Mouse (Mus musculus) intestine, postnatal 0 days (tissue): ENCODE data around the gene Chmp6. TPM values are rescaled to one million over a fixed set of nuclear protein-coding genes. Genes with fewer than 3 reads are reported as not detected.

ENCODE experiments used
- ATAC-seq: fragments of 200-750 bp; cut with Nextera tagmentation; 2 replicates; pipeline ENCODE4 v1.8.0; 2017; ENCODE audit warnings: mild to moderate bottlenecking, moderate TSS enrichment, moderate library complexity
- H3K27ac ChIP-seq: fragments of 300-500 bp; sonication (generic); 2 replicates; pipeline ENCODE4 v1.5.1; 2014; ENCODE audit warnings: mild to moderate bottlenecking, low read depth, low read length, moderate library complexity
- H3K27me3 ChIP-seq: fragments of 300-500 bp; sonication (generic); replicated peaks from 2 replicates; pipeline ENCODE4 v1.6.1; 2014; ENCODE audit warnings: low read length, mixed read lengths; ENCODE audit not compliant: control insufficient read depth, insufficient read depth
- H3K36me3 ChIP-seq: fragments of 300-500 bp; sonication (generic); 2 replicates; pipeline ENCODE4 v1.6.1; 2014; ENCODE audit warnings: mild to moderate bottlenecking, moderate library complexity; ENCODE audit not compliant: control insufficient read depth, insufficient read depth
- H3K4me1 ChIP-seq: fragments of 300-500 bp; sonication (generic); replicated peaks from 2 replicates; pipeline ENCODE4 v1.6.1; 2014; ENCODE audit warnings: antibody characterized with exemption, low read length, mixed read lengths; ENCODE audit not compliant: control insufficient read depth, insufficient read depth
- H3K4me2 ChIP-seq: fragments of 300-500 bp; sonication (generic); replicated peaks from 2 replicates; pipeline ENCODE4 v1.6.1; 2014; ENCODE audit warnings: low read depth, mild to moderate bottlenecking, moderate library complexity
- H3K4me3 ChIP-seq: fragments of 300-500 bp; sonication (generic); 2 replicates; pipeline ENCODE4 v1.5.1; 2014; ENCODE audit warnings: low read depth, low read length
- H3K9ac ChIP-seq: fragments of 300-500 bp; sonication (generic); 2 replicates; pipeline ENCODE4 v1.6.1; 2014; ENCODE audit warnings: mild to moderate bottlenecking, low read depth, low read length
- H3K9me3 ChIP-seq: fragments of 300-500 bp; sonication (generic); 2 replicates; pipeline ENCODE4 v1.6.1; 2016; ENCODE audit warnings: mixed run types; ENCODE audit not compliant: control insufficient read depth
- CTCF ChIP-seq: sonication (generic); IDR thresholded peaks from 2 replicates; pipeline ENCODE4 v1.5.1; 2016; ENCODE audit warnings: low read depth, mild to moderate bottlenecking, control low read depth, antibody characterized with exemption, moderate library complexity
- WGBS: fragments of 180-500 bp; shearing (Covaris S2); extraction: QIAGEN DNeasy Blood & Tissue Kit; methylation state at CpG from one replicate; pipeline ENCODE4 v1.1.7; 2014; 5-methylcytosine and 5-hydroxymethylcytosine counted together
- polyA plus RNA-seq: library from polyadenylated mRNA; unstranded; fragments of >200 nt; fragmentation: Nextera tagmentation; extraction: Ambion mirVana; gene quantifications from 2 replicates; pipeline ENCODE4 v1.2.1, GENCODE M21; 2015

Gene Chmp6
- polyA plus RNA-seq, 1 experiment from 2014 or later, result 121 TPM

GRCm38 (mm10) chr11:119947897-119948296 is 34.7 kb downstream of the Chmp6 start:
- Histone ChIP-seq H3K9me3 (no peaks in the 10 kb centered on the region), H3K9ac (no peak overlapping the region), H3K36me3 (no peaks in the 10 kb centered on the region), H3K27ac (no peak overlapping the region), H3K4me1 (peaks cover 16% of the 10 kb centered on the region), H3K4me2 (no peak overlapping the region), H3K4me3 (no peak overlapping the region), H3K27me3 (no peaks in the 10 kb centered on the region)
- ATAC-seq, result no peak
- peak; percentile 63 for TF ChIP-seq CTCF
- 46% methylated on average over 2 of the region's 2 CpGs for WGBS

DNA sequence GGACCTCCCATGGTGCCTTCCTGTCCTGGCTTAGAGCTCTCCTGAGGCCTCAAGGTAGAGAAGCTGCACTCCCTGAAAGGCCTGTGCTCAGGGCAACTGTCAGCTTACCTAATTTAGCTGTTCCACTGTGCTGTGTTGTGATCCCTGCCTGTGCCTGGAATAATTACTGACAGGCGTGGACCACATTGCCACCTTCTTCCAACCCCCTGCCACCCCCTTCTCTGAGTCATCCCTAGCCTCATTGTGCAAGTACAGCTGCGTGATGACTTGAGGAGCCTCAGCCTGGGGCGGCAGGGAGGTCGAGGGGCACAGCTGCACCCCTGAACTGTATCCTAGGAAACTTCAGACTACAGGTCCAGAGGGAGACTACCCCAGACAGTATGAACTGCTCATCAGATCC is 35.1 kb downstream of the Chmp6 start:
- TF ChIP-seq CTCF, result no peak
- Histone ChIP-seq H3K4me1 (peaks cover 15% of the 10 kb centered on the region), H3K36me3 (no peaks in the 10 kb centered on the region), H3K9me3 (no peaks in the 10 kb centered on the region), H3K27ac (no peak overlapping the region), H3K4me3 (no peak overlapping the region), H3K27me3 (no peaks in the 10 kb centered on the region), H3K9ac (no peak overlapping the region), H3K4me2 (no peak overlapping the region)
- WGBS, result 45% methylated on average over 4 of the region's 4 CpGs
- no peak for ATAC-seq

- Histone ChIP-seq H3K27me3 (no peaks in the 10 kb centered on the region), H3K9ac (no peak overlapping the region), H3K4me1 (peaks cover 10% of the 10 kb centered on the region), H3K4me3 (no peak overlapping the region), H3K4me2 (no peak overlapping the region), H3K9me3 (no peaks in the 10 kb centered on the region), H3K27ac (no peak overlapping the region), H3K36me3 (no peaks in the 10 kb centered on the region)
- no peak for ATAC-seq
- no peak for TF ChIP-seq CTCF
- 87% methylated on average over 2 of the region's 2 CpGs for WGBS
These were observed 35.6 kb downstream of the Chmp6 start for GRCm38 (mm10) chr11:119948803-119949202.

DNA sequence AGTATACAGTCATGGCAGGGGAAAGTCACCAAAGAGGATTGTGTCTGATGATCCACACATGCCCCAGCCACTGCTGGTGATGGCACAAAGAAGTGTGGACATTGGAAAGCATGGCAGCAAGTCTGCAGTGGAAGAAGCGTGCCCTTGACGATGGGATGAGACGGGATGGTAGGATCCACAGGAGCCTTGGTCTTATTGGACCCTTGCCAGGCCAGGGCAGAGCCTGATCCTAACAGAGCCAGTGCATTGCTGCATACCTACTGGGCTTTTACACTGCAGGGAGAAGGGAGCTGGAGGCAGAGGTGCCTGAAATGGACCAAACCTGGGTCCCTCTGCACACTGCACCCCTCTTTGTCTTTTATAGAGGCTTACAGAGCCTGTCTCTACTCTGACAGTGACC is 37.3 kb downstream of the Chmp6 start:
- ATAC-seq, result no peak
- WGBS, result 92% methylated on average over 3 of the region's 3 CpGs
- Histone ChIP-seq H3K9ac (no peak overlapping the region), H3K27ac (no peak overlapping the region), H3K9me3 (no peaks in the 10 kb centered on the region), H3K4me2 (no peak overlapping the region), H3K27me3 (no peaks in the 10 kb centered on the region), H3K4me3 (no peak overlapping the region), H3K36me3 (no peaks in the 10 kb centered on the region; the same call in 1 of the 2 replicates), H3K4me1 (peaks cover 13% of the 10 kb centered on the region)
- TF ChIP-seq CTCF, result no peak

DNA sequence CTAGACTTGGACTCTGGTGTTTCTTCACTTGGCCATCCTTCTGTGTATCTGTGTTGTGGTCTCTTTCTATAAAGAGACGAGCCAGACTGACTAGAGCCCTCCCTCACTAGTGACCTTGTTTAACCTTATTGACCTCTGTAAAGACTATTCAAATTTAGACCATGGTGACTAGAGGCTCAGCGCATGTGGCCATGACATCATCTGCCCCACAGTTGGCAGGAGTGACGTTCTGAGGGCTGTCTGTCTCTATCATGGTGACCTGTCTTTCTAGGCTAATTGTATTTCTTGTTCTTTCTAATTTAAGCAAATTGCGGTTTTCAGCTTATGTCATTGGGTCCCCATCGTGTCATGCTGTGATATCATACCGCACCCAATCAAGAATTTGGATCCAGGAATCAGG is 38.1 kb downstream of the Chmp6 start:
- H3K27me3 ChIP-seq, result no peaks in the 10 kb centered on the region
- no peak overlapping the region for H3K4me3 ChIP-seq
- no peak overlapping the region for H3K27ac ChIP-seq
- no peak for ATAC-seq
- H3K4me2 ChIP-seq, result no peak overlapping the region
- 90% methylated on average over 6 of the region's 6 CpGs for WGBS
- no peak for TF ChIP-seq CTCF
- peaks cover 14% of the 10 kb centered on the region for H3K4me1 ChIP-seq
- no peaks in the 10 kb centered on the region; the same call in 1 of the 2 replicates for H3K36me3 ChIP-seq
- no peaks in the 10 kb centered on the region for H3K9me3 ChIP-seq
- no peak overlapping the region for H3K9ac ChIP-seq

DNA sequence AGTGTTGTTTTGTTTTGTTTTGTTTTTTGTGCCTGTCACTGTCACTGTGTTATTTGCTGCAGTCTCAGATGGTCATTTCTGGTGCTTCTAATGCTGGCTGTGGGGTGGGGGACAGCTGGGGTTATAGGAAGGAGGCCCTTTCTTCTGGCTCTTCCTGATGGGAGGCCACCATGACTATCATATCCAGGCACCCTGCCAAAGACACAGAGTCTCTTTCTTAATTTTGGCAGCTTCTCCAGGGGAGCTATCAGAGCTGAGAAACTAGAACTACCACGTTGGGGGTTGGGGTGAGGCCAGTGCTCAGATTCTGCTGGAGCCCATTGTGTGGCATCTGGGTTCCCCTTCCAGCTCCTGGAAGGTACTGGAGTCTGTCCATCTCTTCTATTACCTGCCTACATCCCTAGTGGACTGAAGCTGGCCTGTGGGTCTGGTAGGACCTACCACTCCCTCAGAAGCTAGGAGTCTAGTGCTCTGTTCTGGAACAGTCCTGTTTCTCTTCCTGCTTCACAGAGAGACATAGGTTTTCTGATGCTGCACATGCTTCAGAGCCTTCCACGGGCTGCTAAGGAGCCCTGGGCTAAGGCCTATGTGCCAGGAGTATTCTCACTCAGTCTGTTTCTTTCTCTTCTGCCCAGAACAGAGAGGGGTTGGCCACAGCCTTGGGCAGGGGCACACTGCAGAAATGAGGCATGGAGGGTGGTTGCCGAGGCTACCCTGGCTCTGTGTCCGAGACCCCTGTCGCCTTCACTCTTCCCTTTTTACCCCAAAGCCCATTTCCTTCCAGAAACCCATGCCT is 39.4 kb downstream of the Chmp6 start:
- no peak for TF ChIP-seq CTCF
- no peak overlapping the region; the same call in 1 of the 2 replicates for H3K27ac ChIP-seq
- no peaks in the 10 kb centered on the region for H3K9me3 ChIP-seq
- no peak for ATAC-seq
- H3K4me2 ChIP-seq, result no peak overlapping the region
- no peaks in the 10 kb centered on the region for H3K27me3 ChIP-seq
- H3K4me3 ChIP-seq, result no peak overlapping the region
- no peaks in the 10 kb centered on the region; the same call in 1 of the 2 replicates for H3K36me3 ChIP-seq
- peaks cover 14% of the 10 kb centered on the region for H3K4me1 ChIP-seq
- no peak overlapping the region for H3K9ac ChIP-seq
- 62% methylated on average over 5 of the region's 5 CpGs for WGBS
